Mouse (Mus musculus) megakaryocyte-erythroid progenitor cell, adult 5-6 weeks (primary cell): ENCODE measurements around the gene Rims4. TPM values are rescaled to one million over a fixed set of nuclear protein-coding genes. Genes with fewer than 3 reads are reported as not detected.

Experiments used
- ATAC-seq: replicated peaks from 2 replicates; pipeline ENCODE4 v1.8.0; 2016; ENCODE audit warnings: mild to moderate bottlenecking, inconsistent platforms; ENCODE audit not compliant: severe bottlenecking, poor library complexity, low FRiP score, low TSS enrichment
- total RNA-seq, 2 experiments: library from RNA; stranded (forward) in 1 of 2; stranded (reverse) in 1 of 2; fragments of 200-1000, 215-1000 nt in 1 of 2; fragments of >200 nt in 1 of 2; fragmentation: Nextera tagmentation in 1 of 2; gene quantifications; 2 replicates each; pipeline ENCODE4 v1.2.3; 2014 to 2017

Rims4 gene
- total RNA-seq, 2 experiments from 2014 or later = not detected

GRCm38 (mm10) chr2:163913704-163914103 lies 4.8 kb downstream of the Rims4 start:
- ATAC-seq = no peak

- ATAC-seq = no peak
Observed at GRCm38 (mm10) chr2:163911826-163912444, 6.5 kb downstream of the Rims4 start.

GRCm38 (mm10) chr2:163909604-163910003 lies 8.9 kb downstream of the Rims4 start:
- no peak for ATAC-seq

DNA sequence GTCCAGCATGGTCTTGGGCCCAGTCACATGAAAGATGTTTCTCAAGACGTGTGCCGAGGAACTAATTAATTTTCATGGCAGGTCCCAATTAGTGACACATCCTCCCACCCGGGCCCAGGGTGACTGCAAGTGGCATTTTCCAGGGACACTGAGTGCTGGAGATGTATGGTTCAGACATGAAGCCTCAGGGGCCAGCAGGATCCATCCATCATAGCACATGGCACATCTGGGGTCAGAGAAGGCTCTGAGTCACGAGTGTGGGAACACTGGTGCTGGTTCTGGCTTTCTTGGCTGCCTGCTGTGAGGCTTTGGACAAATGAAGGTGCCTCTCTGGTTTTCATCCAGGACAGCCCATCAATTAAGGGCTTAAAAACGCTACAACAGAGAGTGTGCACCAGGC lies 11.4 kb downstream of the Rims4 start:
- ATAC-seq = no peak

DNA sequence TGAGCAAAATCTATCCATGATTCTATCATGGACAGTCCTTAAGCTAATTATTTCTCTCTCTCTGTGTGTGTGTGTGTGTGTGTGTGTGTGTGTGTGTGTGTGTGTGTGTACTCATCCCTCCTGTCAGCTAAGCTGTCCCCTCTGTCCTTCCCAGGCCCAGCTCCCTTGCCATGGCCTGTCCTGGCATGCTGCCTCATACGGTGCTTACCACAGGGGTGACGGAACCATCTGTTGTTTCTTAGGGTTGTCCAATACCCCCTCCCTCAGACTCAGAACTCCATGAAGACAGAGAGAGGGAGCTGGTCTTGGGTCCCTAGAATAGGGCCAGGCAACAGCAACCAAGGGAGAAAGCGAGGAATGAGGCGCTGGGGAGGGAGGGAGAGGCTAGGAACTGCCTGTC lies 14.2 kb downstream of the Rims4 start:
- ATAC-seq = no peak

DNA sequence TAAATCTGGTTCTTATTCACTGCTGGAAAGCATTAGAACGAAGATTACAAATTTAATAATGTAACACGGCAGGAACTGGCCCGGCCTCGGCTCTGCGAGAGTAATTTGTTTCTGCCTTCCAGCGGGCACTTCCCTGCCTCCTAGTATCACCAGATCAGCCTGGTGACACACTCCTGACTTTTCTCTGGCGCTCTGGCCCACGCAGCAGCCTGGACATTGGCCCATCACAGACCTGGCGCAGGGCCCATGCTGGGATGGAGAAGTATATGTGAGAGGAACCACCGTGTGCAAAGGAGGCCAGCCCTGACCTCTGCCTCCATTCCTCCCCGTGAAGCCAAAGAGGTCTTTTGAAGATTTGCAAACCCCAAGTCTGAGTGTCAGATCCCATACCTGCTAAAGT lies 15.0 kb downstream of the Rims4 start:
- no peak for ATAC-seq

- ATAC-seq = no peak
Observed at GRCm38 (mm10) chr2:163902448-163902847, 16.0 kb downstream of the Rims4 start.

GRCm38 (mm10) chr2:163901043-163901442 lies 17.4 kb downstream of the Rims4 start:
- ATAC-seq = no peak

DNA sequence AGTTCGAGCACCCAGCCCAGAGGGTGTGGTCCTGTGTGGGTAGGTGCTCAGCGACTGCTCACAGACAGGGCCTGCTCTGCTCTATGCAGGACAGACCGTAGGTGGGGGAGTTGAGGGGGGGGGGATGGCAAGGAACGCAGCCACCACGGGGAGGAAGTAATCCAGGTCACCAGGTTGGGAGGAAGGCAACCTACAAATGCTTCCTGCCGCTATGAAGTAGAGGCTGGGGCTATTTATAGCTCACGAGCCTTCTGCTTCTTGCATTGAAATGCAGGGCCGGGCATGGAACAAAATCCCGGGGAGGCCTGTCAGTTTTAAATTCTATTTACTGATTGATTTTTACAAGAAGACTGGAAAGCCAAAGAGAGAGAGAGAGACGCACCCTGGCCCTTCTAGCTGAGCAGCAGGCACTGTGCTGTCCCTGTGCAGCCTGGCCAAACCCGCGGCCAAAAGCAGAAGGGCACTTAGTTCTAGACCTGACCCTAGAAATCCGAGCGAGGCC lies 18.5 kb downstream of the Rims4 start:
- ATAC-seq = no peak

DNA sequence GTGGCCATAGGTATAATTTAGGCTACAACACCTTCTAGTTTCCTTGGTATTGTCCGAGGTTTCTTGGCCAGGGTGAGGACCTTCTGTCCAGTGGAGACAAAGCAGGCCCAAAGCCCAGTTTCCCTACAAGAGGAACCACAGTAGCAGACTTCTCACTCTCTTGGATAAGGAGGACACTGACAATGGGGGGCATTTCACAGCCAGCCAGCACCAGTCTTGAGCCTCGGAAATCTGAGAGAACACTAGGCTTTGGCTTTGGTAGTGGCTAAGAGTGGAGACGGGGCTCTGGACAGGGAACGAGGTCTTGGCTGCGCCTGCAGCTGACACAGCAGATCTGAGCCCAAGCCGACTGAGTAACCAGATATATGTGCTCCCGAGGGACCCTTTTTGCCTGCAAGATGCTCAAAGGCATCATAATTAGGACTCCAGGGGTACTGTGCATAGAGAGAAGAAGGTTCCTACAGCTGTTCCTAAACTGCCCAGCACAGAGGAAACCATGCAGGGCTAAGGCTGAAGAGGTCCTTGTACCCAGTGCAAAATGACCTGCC lies 20.4 kb downstream of the Rims4 start:
- ATAC-seq = no peak

DNA sequence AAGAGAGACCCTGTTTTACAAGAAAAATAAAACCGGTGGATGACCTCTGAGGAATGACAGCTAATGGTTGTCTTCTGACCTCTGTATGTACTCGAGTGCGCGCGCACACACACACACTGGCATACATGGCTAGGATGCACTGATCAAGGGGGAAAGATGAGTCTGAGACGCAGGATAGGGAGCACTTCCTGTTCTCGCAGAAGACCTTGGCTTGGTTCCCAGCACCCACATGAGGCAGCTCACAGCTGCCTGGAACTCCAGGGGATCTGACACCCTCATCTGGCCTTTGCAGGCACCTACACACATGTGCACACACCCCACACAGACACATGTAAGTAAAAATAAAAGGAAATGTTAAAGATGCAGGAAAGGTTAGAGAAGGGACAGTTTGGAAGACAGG lies 21.5 kb downstream of the Rims4 start:
- no peak for ATAC-seq

DNA sequence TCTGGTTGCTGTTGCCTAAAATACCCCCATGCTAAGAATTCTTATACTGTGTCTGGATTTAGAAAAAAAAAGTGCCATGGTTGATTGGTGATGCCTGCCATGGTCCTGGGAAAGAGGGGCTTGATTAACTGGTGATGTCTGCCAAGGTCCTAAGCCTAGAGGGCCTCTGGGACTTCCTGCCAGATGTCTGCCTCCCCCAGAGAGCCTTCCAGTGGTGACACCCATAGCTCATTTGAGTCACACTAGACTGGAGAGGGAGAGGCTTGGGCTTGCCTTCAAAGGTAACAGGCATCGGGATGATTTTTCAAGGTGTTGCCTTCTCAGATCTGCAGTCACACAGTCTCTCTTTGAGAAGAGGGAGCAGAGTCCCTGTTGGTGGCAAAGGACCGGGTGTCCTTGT lies 23.3 kb downstream of the Rims4 start:
- ATAC-seq = no peak

DNA sequence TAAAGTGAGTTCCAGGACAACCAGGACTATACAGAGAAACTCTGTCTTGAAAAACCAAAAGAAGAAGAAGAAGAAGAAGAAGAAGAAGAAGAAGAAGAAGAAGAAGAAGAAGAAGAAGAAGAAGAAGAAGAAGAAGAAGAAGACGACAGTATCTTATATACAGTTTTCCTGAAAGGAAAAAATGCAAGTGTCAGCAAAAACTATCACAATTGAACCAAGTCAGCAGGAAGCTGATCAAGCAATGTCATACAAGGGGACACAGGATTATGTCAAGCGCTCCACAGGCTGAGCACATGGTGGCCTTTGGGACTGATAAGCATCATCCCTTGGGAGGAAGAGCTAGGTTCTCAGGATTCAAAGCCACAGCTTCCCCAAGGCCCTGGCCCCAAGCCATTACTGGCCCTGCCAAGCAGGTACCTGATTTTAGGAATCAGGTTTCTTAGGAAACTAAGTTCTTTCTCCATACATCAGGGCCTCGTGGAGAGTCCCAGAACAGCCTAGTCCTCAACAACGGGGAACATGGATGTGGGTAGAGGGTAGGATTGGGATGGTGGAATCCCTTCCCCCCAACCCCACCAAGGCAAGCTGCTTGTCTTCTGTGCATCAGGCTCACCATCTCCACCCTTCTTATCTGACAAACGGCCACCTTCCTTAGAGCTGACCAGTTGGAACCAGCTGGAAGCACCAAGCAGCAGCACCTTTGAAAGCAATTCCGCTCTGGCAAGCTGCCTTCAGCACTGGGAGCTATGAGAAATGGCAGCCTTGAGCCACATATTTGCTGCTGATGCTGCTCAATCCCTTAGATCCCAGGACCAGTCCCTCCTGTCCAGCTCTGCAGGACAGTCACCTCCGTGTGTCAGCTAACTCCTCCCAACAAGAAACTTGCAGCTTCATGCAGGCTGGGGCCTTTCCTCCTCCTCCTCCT lies 24.8 kb downstream of the Rims4 start:
- no peak for ATAC-seq

DNA sequence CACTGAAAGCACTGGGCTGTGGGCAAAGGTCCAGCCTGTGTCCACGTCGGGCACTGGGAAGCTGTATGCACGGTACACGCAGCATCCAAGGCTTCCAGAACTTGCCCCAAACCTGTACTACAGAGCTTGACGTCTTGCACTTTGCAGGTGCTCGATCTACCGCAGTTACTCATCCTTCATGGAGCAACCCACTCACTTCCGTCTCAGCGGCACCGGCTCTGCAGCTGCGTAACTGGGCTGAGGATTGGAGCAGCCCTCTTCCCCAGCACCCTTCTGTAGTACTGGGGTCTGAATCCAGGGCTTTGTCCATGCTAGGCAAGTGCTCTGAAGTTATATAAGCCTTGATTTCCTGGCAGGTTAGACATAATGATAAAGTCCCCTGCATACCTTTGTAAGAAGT lies 27.2 kb downstream of the Rims4 start:
- no peak for ATAC-seq

DNA sequence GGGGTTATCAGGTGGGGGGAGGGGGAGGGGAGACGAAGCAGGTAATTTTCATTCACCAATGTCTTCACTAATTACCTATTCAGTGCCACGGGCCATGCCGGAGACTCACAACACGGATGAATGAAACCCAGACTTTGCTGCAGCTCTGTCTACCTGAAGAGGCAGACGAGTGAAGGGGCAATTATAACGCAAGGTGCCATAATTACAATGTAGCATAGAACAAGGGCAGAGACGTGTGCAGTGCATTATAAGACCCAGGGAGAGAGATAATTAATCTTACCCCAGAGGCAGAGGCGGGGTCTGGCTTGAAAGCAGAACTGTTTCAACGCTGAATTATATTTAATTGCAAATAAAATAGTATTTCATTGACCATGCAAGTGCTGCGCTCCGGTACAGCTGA lies 27.9 kb downstream of the Rims4 start:
- ATAC-seq = no peak

DNA sequence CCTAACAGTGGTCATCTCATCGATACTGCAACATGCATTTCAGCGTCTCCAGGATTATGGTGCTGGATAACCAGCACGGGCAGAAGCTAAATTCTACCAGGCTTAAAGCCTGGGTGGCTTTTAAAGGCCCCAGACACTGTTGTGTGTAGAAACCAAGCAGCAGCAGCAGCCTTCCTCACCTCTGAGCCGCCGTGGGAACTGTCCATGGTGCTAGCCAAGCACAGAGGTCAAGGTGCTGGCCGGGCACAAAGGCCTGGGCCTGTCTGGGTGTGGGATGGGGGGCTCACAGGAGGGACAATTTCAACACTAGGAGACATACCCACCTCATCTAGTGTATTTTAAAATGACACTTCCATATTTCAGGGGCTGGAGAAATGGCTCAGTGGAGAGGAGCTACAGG lies 29.1 kb downstream of the Rims4 start:
- 0 out of 2 replicates have a peak, but pooled peaks have one; percentile 52 for ATAC-seq

DNA sequence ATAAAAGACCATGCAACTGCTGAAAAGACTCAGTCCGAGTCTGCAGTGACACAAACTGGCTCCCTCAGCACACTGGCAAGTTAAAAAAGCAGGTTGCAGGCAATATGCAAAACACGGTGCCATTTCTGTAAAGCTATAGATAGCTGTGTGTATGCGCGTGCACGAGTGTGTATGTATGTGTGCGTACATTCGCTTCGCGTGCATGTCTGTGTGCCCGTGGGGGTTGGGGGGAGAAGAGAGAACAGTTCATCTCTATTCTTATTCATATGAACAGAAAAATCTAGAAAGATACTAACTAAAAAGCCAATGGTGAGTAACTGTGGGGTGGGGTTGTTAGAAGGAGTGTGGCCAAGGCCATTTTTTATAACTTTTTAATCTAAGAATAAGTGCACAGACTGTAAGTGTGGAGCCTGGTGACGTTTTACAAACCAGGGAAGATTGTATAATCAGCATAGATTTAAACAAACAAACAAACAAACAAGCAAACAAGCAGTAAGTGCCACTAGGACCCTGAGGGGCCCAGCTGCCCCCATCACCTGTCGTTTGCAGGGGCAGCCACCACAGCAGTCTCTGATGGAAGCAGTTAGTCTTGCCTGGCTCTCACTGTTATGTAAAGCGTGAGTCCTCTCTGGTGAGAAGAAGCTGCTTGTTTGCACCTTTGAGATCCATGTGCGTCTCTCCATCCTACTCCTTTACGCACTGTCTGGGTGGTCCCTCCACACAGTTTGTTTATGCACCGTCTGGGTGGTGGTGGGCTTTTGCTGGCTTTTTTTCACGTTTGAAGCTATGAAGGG lies 35.4 kb downstream of the Rims4 start:
- no peak for ATAC-seq

- ATAC-seq = no peak
Observed at GRCm38 (mm10) chr2:163880891-163881290, 37.6 kb downstream of the Rims4 start.

- no peak for ATAC-seq
Observed at GRCm38 (mm10) chr2:163876830-163877498, 41.5 kb downstream of the Rims4 start.
